Mouse (Mus musculus) retina, postnatal 7 days (tissue): ENCODE results near the gene Gm28710.

Experiments used
- DNase-seq: peaks from one replicate; pipeline ENCODE4 v3.0.0-alpha.2; 2012; ENCODE audit warnings: low read depth, low spot score

Gene Gm28710

GRCm38 (mm10) chr5:16791243-16791860 is at the start of gene Gm28710:
Gene Gm28710 (plus strand): TSS chr5:16791810.
- no peak for DNase-seq

DNA sequence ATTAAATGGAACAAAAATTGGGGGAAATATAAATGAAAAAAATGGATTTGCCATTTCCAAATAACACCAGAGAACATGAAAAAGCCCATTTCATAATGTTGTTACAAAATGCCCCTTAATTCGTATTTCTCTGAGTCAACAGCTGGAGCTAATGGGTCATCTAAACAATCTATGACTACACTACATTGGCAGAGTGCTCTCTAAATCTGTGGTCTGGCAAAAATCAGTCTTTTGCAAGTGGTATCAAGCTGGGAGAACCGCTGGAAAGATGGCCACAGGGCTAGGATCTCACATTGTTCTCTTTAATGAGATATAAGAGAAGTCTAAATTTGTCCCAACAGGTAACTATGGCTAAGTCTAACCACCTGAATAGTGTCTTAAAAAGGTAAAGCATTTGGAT is 14.4 kb upstream of the Gm28710 start:
- no peak for DNase-seq

DNA sequence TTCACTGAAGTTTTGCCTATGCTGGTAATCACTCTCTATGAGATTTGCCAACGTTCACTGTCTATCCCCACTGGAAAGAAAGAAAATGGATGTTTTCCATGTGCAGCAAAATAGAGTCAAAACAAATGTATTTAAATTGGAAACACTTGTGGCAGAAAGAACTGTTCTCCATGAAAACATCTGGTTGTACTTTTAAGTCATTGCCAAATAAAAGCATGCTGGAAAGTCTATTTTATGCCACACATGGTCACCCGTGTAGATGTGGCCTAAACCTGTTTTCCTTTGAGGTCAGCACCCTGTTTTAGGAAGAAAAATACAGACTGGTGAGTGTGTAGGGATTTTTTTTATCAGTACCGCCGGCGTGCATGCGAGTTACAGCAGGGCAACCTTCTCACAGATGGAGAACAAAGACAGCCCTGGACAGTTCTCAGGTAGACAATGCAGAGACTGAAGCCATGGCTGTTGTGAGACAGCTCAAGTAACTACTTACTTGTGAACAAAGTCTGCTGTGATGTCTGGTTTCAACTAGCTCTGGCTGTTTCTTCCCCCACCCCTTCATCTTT is 12.9 kb upstream of the Gm28710 start:
- no peak for DNase-seq

DNA sequence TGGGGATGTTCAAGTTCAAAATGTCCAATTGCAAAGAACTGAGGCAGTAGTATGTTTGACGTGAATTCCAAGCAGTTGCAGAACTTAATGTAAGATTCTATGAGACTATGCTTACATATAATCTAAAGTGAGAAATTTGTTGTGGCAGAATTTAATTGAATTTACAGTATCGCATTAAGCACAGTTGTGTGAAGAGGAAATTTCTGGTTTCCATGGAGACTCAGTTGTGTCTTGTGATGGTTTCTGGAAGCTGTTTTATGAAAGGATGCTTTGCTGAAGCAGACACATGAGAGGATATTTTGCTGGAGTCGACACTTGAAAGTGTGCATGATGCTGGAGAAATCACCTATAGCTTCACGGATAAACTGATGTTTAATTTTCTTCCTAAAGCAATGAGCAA is 6.0 kb upstream of the Gm28710 start:
- no peak for DNase-seq

- no peak for DNase-seq
These were observed 3.4 kb downstream of the Gm28710 start for GRCm38 (mm10) chr5:16794972-16795371.

DNA sequence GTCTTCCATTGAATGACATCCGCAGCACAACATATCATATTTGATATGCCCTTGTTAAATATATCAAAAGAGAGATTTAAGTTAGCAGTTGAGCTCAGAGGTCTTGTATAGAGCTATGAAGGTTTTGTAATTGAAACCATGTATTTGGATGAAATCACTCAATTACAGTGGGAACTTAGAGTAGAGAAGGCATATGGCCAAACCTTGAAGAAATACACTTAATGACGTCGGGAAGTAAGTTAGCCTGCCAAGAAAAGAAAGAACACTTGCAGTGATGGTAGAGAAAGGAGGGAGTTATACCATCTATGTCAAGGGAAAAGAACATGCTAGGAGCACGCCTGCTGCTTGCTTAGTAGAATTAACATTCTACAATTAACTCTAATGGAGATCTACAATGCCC is 11.1 kb downstream of the Gm28710 start:
- DNase-seq: no peak

- no peak for DNase-seq
These were observed 47.4 kb downstream of the Gm28710 start for GRCm38 (mm10) chr5:16838991-16839390.

DNA sequence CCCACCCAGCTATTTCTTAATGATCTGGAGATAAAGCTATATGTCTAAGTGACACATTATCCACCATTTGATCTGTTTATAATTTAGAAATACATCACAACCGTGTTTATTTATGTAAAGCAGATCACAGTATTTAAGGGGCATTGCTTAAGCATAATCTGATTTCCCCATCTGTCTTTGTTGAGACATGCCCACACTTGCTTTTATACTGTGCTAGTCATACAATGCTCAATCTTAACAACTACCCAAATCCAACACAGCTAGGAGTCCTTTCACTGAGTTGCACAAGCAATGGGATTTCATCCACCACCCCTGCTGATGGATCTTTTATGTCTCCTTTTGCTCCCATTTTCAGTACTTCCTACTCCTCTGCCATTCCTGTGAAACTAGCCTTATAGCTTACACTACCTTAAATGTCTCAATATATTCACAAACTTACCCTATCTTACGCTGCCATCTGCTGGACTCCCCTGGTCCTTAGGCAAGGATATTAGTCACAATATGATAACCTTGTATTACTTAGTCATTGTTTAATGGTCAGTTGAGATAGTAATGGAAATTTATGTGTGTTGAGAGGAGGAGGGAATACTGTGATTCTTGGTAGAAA is 77.8 kb downstream of the Gm28710 start:
- DNase-seq: peak; percentile 21

GRCm38 (mm10) chr5:16894161-16894560 is 102.6 kb downstream of the Gm28710 start:
- DNase-seq: no peak

DNA sequence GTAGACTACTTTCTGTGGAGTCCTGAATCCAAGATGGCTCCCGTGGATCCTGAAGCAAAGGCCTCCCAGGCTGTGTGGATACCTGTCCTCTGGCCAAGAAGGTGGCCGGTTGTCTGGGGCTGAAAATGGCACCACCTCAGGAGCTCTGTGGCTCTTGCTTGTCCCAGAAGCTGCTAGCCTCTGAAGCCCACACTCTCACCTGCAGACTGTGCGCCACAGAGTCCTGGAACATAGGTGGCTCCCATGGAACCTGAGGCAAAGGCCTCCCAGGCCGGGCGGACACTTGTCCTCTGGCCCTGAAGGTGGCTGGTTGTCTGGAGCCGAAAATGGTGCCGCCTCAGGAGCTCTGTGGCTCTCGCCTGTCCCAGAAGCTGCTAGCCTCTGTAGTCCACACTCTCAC is 128.2 kb downstream of the Gm28710 start:
- no peak for DNase-seq

DNA sequence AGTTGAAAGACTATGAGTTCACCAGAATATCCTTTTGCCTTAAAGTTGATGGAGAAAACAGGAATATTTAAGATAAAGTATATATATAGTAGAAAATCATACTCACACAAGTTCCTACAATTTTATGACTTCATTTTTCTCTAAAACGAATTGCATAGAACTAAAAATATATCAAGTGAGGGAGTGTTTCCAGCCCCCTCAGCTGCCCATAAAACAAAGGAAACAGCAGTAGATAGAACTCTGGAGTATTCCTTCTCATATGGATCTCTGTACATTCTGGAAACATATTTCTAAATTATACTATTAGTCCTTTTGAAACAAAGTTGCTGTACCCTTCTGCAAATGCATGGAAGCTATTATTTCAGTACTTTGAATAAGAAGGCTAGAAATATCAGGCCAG is 130.9 kb downstream of the Gm28710 start:
- DNase-seq: no peak
